9 mouse cellular contexts compared by ENCODE assay signal in the genomic region with DNA sequence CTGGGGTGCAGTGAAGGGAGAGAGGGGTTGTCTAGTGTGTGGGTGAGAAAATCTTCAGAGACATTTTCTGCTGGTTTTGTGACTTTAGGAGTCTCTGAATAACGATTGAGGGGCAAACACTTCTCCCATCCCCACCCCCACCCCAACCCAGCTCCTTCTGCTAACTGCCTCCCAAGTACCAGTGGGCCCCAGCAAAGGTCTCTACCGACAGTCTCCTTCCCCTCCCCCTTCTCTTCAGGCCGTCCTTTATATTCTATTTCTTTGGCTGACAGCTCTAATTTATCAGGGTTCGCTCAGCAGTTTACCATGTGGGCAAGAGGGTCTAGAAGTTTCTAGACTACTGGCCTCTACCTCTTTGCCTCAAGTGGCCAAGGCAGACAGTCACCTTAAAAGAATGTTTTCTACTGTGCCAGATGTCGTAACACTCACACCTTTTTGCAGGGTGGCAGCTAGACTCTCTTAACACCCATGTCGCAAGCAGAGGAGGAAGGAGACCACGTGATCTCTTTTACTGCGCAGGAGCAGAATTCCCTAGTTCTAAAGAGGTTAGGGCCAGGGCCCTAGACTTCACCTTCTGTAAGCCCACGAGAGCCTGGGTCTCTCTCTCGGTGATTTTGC.
DNase-seq lines count a peak whose midpoint lies in the region; ATAC-seq and TF ChIP-seq lines count a peak whose summit lies in the region.
"Had no signal": no experiment of that assay in that cellular context is flagged by ENCODE, and none has a peak within 500 bp of the region (broad histone marks: within the 10 kb centered on the region; RNA-seq: fewer than 3 reads in every experiment).

No protein-coding gene starts in this region.

- no peaks in the 10 kb centered on the region for H3K27me3 ChIP-seq in kidney, embryonic 14.5 days (ENCODE audit: control insufficient read depth, insufficient read depth, low read length)
- H3K27me3 ChIP-seq in limb, embryonic 14.5 days (ENCODE audit: control insufficient read depth, insufficient read depth, low read length), result no peaks in the 10 kb centered on the region

- no peak for DNase-seq in kidney, postnatal 25 days
- peak; percentile 76 for DNase-seq in fat pad, adult 2 months (ENCODE audit: extremely low read depth, low read depth, low spot score)
- DNase-seq in limb, embryonic 14.5 days (ENCODE audit: low spot score), result no peak
- peak; percentile 33 for DNase-seq in naive thymus-derived CD4-positive, alpha-beta T cell, adult 2 months (ENCODE audit: low read depth)
- no peak for DNase-seq in adrenal gland, postnatal 36 days
- DNase-seq in spleen, postnatal 4 days (ENCODE audit: low spot score in 2 of 2), result no peak
- DNase-seq in adrenal gland, adult 18-20 months (ENCODE audit: low spot score in 2 of 2), result no peak

- no peak overlapping the region for H3K4me3 ChIP-seq in kidney, embryonic 14.5 days (ENCODE audit: low read length)
- H3K4me3 ChIP-seq in limb, embryonic 14.5 days (replicated peaks; ENCODE audit: low read length), result no peak overlapping the region
- H3K4me3 ChIP-seq: liver, embryonic 15.5 days had no signal

- H3K4me2 ChIP-seq in kidney, embryonic 14.5 days (replicated peaks; ENCODE audit: low read depth, low read length), result peak overlapping the region; percentile 23; the same call in 1 of the 2 replicates
- H3K4me2 ChIP-seq in limb, embryonic 14.5 days (replicated peaks; ENCODE audit: low read depth, low read length, severe bottlenecking), result peak overlapping the region; percentile 26
- H3K4me2 ChIP-seq: liver, embryonic 15.5 days had no signal

- H3K27ac ChIP-seq in kidney, embryonic 14.5 days (ENCODE audit: low read depth, low read length), result peak overlapping the region; percentile 93
- H3K27ac ChIP-seq in limb, embryonic 14.5 days (replicated peaks; ENCODE audit: low read depth, low read length), result peak overlapping the region; percentile 74
- H3K27ac ChIP-seq: liver, embryonic 15.5 days had no signal

- H3K9me3 ChIP-seq in kidney, embryonic 14.5 days (ENCODE audit: control insufficient read depth, low read length), result no peaks in the 10 kb centered on the region
- H3K9me3 ChIP-seq in limb, embryonic 14.5 days (ENCODE audit: control insufficient read depth, low read length), result no peaks in the 10 kb centered on the region
- H3K9me3 ChIP-seq: liver, embryonic 15.5 days had no signal

- 10% methylated on average over 10 of the region's 10 CpGs for WGBS in kidney, embryonic 14.5 days
- WGBS in limb, embryonic 14.5 days, result 16% methylated on average over 10 of the region's 10 CpGs

- peaks cover 38% of the 10 kb centered on the region for H3K4me1 ChIP-seq in kidney, embryonic 14.5 days (ENCODE audit: control insufficient read depth, insufficient read depth, low read length)
- peaks cover 51% of the 10 kb centered on the region for H3K4me1 ChIP-seq in limb, embryonic 14.5 days (ENCODE audit: control insufficient read depth, insufficient read depth, low read length)

- peak; percentile 3; the same call in 1 of the 2 replicates for ATAC-seq in kidney, embryonic 14.5 days (ENCODE audit: low FRiP score, low TSS enrichment)
- no peak for ATAC-seq in limb, embryonic 14.5 days (ENCODE audit: low FRiP score, low read depth)

- H3K9ac ChIP-seq in kidney, embryonic 14.5 days (ENCODE audit: low read depth, low read length), result peak overlapping the region; percentile 38; the same call in 1 of the 2 replicates
- peak overlapping the region; percentile 16; the same call in 1 of the 2 replicates for H3K9ac ChIP-seq in limb, embryonic 14.5 days (ENCODE audit: low read depth, low read length, severe bottlenecking)
- H3K9ac ChIP-seq: liver, embryonic 15.5 days had no signal

- TF ChIP-seq POLR2A in limb, embryonic 14.5 days (IDR thresholded peaks at IDR 0.05; ENCODE audit: borderline replicate concordance, extremely low read depth, insufficient read depth, insufficient read length), result no peak

- no peaks in the 10 kb centered on the region for H3K36me3 ChIP-seq in kidney, embryonic 14.5 days (ENCODE audit: control insufficient read depth, insufficient read depth, low read length)
- no peaks in the 10 kb centered on the region for H3K36me3 ChIP-seq in limb, embryonic 14.5 days (ENCODE audit: control insufficient read depth, insufficient read depth, low read length)
- H3K36me3 ChIP-seq: liver, embryonic 15.5 days had no signal

Comparison
In these comparisons a context has a peak if more than half of its experiments do, and no peak if none do; other contexts are left out.
1. DNase-seq: peak in fat pad, adult 2 months (single experiment) and naive thymus-derived CD4-positive, alpha-beta T cell, adult 2 months (single experiment); none in kidney, postnatal 25 days (0 of 2), limb, embryonic 14.5 days (single experiment), adrenal gland, postnatal 36 days (0 of 2), spleen, postnatal 4 days (0 of 2) and adrenal gland, adult 18-20 months (0 of 2).